Mouse (Mus musculus) lung, adult 2 months (tissue): ENCODE data around the gene Sh3rf3.

Experiments
- CTCF ChIP-seq: fragments of 200-500 bp; IDR thresholded peaks from 2 replicates; pipeline ENCODE4 v1.5.1; 2011; ENCODE audit warnings: mild to moderate bottlenecking, low read length, control low read depth; ENCODE audit not compliant: insufficient read depth
- POLR2A ChIP-seq: fragments of 200-500 bp; IDR thresholded peaks from 2 replicates; pipeline ENCODE4 v1.6.1; 2011; ENCODE audit warnings: low read depth, mild to moderate bottlenecking, control low read depth, low read length, borderline replicate concordance; ENCODE audit errors: extremely low read depth

GRCm38 (mm10) chr10:59104683-59105082, 291.5 kb downstream of the Sh3rf3 start:
- TF ChIP-seq POLR2A (no peak), CTCF (no peak)
